Mouse (Mus musculus): ENCODE data around the gene Tmem94. TPM values are rescaled to one million over a fixed set of nuclear protein-coding genes. Genes with fewer than 3 reads are reported as not detected.

The Tmem94 gene
- total and polyA plus RNA-seq, 2 experiments from 2014 or later = 14.9 to 19.3 TPM

DNA sequence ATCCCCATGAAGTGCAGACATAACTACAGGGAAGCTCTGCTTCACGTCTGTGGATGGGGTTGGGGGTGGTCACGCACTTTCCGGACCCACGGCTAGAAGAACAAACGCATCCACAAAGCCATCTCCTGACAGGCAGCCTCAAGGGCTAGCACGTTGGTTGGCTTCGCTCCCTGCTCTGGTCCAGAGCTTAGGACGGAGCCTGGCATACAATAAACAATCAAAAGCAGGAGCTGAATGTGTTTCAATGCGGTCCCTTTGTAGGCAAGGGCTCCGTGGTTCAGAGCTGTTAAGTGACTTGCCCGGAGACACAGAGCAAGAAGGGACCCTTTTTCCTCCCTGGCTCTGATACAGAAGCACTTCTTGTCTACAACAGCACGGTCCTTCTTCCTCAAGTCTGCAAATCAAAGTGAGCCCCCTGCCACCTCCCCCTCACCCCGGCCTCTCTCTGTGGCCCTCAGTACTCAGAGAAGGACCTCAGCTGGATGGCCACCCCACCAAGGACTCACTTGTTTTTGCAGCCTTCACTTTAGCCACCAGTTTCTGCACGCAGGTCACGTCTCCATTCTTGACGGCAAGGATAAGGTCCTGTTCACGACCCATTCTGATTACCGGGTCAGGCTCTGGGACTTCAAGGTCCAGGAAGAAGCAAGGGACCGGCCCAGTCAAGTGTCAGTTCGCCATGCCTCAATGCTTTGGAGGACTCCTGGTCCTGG, 46.3 kb downstream of the Tmem94 start:
- Histone ChIP-seq H3K9me3 (ENCODE audit: low read length) (no peaks in the 10 kb centered on the region), H3K4me3 (ENCODE audit: low read depth, low read length) (0 out of 2 replicates have a peak overlapping the region, but pooled peaks have one; percentile 7), H3K4me2 (ENCODE audit: low read depth) (peak overlapping the region; percentile 95), H3K27me3 (ENCODE audit: insufficient read depth, low read length) (no peaks in the 10 kb centered on the region), H3K9ac (no peak overlapping the region), H3K36me3 (ENCODE audit: insufficient read depth) (no peaks in the 10 kb centered on the region), H3K27ac (ENCODE audit: low read depth, low read length) (no peak overlapping the region), H3K4me1 (ENCODE audit: insufficient read depth) (peaks cover 19% of the 10 kb centered on the region)
- ATAC-seq (no peak), DNase-seq (no peak)
- WGBS = 68% methylated on average over 20 of the region's 20 CpGs
- no peak for TF ChIP-seq CTCF (IDR thresholded peaks at IDR 0.05; ENCODE audit: low read depth)

DNA sequence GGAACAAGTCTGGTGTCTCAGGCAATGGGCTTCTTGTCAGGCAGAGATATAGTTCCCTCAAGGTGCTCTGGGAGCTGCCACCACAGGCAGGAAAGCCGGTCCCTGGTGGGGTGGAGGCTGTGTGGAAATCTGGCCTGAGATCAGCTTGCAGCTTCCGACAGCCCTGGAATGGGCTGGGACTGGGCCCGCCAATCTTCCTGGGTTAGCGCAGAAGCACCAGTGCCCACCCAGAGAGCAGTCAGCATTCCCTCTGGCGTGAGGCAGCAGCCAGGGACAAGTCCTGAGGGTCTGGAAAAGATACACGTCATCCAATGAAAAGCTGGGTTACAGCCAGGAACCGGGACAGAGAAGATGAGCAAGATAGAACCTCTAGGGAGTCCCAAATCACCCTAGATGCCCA, 46.9 kb downstream of the Tmem94 start:
- H3K27ac ChIP-seq (ENCODE audit: low read depth, low read length) = no peak overlapping the region
- TF ChIP-seq CTCF (IDR thresholded peaks at IDR 0.05; ENCODE audit: low read depth) = no peak
- H3K9me3 ChIP-seq (ENCODE audit: low read length) = no peaks in the 10 kb centered on the region
- 0 out of 2 replicates have a peak overlapping the region, but pooled peaks have one; percentile 7 for H3K4me3 ChIP-seq (ENCODE audit: low read depth, low read length)
- 30% methylated on average over 7 of the region's 7 CpGs for WGBS
- peak overlapping the region; percentile 95 for H3K4me2 ChIP-seq (ENCODE audit: low read depth)
- no peak for ATAC-seq
- no peak for DNase-seq
- peaks cover 2% of the 10 kb centered on the region; the same call in 1 of the 2 replicates for H3K36me3 ChIP-seq (ENCODE audit: insufficient read depth)
- no peak overlapping the region for H3K9ac ChIP-seq
- H3K27me3 ChIP-seq (ENCODE audit: insufficient read depth, low read length) = no peaks in the 10 kb centered on the region
- H3K4me1 ChIP-seq (ENCODE audit: insufficient read depth) = peaks cover 19% of the 10 kb centered on the region

DNA sequence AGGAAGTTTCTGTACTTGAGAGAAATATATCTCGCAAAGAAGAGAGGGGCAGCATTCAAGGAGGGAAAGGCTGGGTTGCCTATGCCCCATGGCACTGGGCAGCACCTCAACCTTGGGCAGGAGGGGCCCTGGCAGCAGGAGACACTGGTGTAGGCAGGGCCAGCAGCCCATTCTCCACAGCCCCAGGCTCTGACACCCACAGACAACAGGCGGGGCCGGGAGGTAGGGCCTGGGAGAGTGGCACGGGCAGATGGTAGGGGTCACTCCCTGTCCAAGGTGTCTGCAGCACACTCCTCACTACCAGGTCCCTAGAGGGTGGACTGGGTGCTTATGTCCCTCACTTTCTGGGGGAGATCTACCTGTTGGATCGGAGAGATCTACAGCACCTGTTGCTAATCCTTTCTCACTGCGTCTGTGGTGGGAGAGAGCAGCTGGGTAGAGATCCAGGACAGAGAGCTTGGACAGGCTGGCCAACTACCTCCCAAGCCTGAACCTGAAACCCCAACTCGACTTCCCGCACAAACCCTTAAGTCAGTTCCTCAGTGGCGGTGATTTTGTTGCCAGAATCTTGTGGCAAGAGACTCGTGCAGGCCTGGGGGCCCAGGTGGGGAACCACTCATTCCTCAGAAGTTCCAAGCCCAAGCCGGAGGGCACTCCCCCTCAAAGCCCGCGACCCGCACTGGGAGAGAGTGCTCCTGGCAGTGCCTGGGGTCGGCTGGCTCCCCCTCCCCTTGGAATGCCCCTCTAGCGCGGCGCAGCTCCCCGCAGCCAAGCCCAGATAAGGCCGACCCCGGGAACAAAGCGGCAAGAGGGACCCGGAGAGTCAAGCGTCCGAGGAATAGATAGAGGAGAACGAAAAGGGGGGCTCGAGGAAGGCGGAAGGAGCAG, 47.5 kb downstream of the Tmem94 start:
- Histone ChIP-seq H3K36me3 (ENCODE audit: insufficient read depth) (peaks cover 4% of the 10 kb centered on the region; the same call in 1 of the 2 replicates), H3K4me2 (ENCODE audit: low read depth) (peak overlapping the region; percentile 95), H3K4me1 (ENCODE audit: insufficient read depth) (peaks cover 19% of the 10 kb centered on the region), H3K27me3 (ENCODE audit: insufficient read depth, low read length) (no peaks in the 10 kb centered on the region), H3K9me3 (ENCODE audit: low read length) (no peaks in the 10 kb centered on the region), H3K9ac (peak overlapping the region; percentile 55), H3K27ac (ENCODE audit: low read depth, low read length) (0 out of 2 replicates have a peak overlapping the region, but pooled peaks have one; percentile 40), H3K4me3 (ENCODE audit: low read depth, low read length) (peak overlapping the region; percentile 92)
- no peak for ATAC-seq
- TF ChIP-seq CTCF (IDR thresholded peaks at IDR 0.05; ENCODE audit: low read depth) = no peak
- peak; percentile 16 for DNase-seq
- WGBS = 3% methylated on average over 27 of the region's 28 CpGs

DNA sequence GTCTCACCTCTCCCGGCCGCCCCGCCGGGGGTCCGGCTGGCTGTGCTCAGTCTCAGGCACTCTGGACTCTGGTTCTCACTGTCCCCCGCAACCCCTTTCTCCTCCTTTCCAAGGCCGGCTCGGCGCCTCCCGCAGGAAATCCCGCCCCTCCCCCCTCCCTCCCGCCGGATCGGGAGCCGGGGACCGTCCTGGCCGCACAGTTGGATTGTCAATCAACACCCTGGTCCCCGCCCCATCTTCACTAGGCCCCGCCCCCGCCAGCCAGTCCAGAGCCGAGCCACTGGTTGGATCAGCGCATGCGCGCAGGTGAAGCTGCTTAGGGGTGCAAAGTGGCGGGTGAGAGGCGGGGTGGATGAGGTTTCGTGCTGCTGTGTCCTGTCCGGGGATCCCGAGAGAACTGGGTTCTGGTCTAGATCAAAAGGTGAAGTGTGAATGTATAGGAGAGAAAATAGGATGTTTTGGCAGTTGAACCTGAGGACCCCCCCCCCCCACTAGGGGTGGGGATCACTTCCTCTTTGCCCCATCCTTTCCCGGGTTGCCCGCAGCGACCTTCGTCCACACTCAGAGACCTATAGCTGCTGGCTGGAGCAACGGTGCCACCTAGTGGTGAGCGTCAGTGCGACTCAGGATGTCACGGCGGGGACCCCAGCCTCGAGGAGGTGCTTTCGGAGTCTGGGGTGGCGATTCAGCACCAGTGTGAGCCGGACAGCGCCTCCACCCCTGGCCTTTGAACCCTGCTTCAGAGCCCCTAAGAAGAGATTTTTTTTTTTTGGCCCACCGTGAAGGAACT, 48.5 kb downstream of the Tmem94 start, which contains the start of gene Caskin2:
Gene Caskin2, minus strand, starts transcription at position 133 of the 790 bp plus-strand sequence.
- peak within 1 kb of the TSS; percentile 95 for H3K4me2 ChIP-seq (ENCODE audit: low read depth)
- H3K27ac ChIP-seq (ENCODE audit: low read depth, low read length) = 0 out of 2 replicates have a peak within 1 kb of the TSS, but pooled peaks have one; percentile 40
- peak; percentile 92 for DNase-seq
- no peaks in the 10 kb centered on the region for H3K27me3 ChIP-seq (ENCODE audit: insufficient read depth, low read length)
- H3K36me3 ChIP-seq (ENCODE audit: insufficient read depth) = peaks cover 9% of the 10 kb centered on the region
- ATAC-seq = peak; percentile 88
- H3K9ac ChIP-seq = peak within 1 kb of the TSS; percentile 76
- peak; percentile 97 for TF ChIP-seq CTCF (IDR thresholded peaks at IDR 0.05; ENCODE audit: low read depth)
- peak within 1 kb of the TSS; percentile 92 for H3K4me3 ChIP-seq (ENCODE audit: low read depth, low read length)
- under 1% methylated on average over 41 of the region's 44 CpGs for WGBS
- H3K9me3 ChIP-seq (ENCODE audit: low read length) = no peaks in the 10 kb centered on the region
- peaks cover 15% of the 10 kb centered on the region for H3K4me1 ChIP-seq (ENCODE audit: insufficient read depth)

DNA sequence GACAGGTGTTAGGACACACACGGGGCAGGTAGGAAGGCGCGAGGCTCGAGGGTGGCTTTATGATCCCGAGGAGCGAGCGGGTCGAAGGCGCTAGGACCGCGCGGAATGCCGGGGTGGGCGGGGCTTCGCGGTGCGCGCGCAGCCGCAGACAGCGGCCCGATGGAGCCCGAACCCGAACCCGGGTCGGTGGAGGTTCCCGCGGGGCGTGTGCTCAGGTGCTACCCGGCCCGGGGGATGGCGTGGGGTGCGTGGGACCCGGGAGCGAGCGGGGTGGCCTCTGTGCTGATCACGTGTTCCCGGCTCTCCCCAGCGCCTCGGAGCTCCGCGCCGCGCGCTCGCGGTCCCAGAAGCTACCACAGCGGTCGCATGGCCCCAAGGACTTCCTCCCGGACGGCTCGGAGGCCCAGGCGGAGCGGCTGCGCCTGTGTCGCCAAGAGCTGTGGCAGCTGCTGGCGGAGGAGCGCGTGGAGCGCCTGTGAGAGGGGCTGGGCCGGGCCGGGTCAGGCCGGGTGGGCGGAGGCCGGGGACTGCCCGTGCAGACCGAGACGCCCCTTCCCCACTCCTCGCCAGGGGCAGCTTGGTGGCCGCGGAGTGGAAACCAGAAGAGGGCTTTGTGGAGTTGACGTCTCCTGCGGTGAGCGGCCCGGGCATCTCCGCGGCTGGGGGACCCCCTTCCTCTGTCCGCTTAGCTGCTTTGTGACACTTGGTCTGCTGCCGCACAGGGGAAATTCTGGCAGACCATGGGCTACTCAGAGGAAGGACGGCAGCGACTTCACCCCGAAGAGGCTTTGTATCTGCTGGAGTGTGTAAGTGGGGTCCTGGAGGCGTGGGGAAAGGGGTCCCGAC, 49.6 kb downstream of the Tmem94 start, which contains the start of gene Tsen54:
Gene Tsen54, plus strand, starts transcription at position 120 of the 846 bp plus-strand sequence.
- peak within 1 kb of the TSS; percentile 76 for H3K9ac ChIP-seq
- DNase-seq (peak; percentile 89), ATAC-seq (peak; percentile 72)
- peak within 1 kb of the TSS; percentile 95 for H3K4me2 ChIP-seq (ENCODE audit: low read depth)
- H3K4me3 ChIP-seq (ENCODE audit: low read depth, low read length) = peak within 1 kb of the TSS; percentile 92
- H3K36me3 ChIP-seq (ENCODE audit: insufficient read depth) = peaks cover 12% of the 10 kb centered on the region
- no peaks in the 10 kb centered on the region for H3K9me3 ChIP-seq (ENCODE audit: low read length)
- H3K27me3 ChIP-seq (ENCODE audit: insufficient read depth, low read length) = no peaks in the 10 kb centered on the region
- H3K27ac ChIP-seq (ENCODE audit: low read depth, low read length) = peak within 1 kb of the TSS; percentile 24; the same call in 1 of the 2 replicates
- WGBS = under 1% methylated on average over 81 of the region's 84 CpGs
- peaks cover 11% of the 10 kb centered on the region for H3K4me1 ChIP-seq (ENCODE audit: insufficient read depth)
- TF ChIP-seq CTCF (IDR thresholded peaks at IDR 0.05; ENCODE audit: low read depth) = no peak
